14 mouse cellular contexts compared by ENCODE assay signal in genomic region chr9:21292271-21292670, GRCm38 (mm10). TPM values are rescaled to one million over a fixed set of nuclear protein-coding genes. Genes with fewer than 3 reads are reported as not detected.
DNase-seq lines count a peak whose midpoint lies in the region; ATAC-seq and TF ChIP-seq lines count a peak whose summit lies in the region.
"Had no signal": no experiment of that assay in that cellular context is flagged by ENCODE, and none has a peak within 500 bp of the region (broad histone marks: within the 10 kb centered on the region; RNA-seq: fewer than 3 reads in every experiment).

No protein-coding gene starts in this region.

- no peaks in the 10 kb centered on the region for H3K9me3 ChIP-seq in heart, embryonic 13.5 days
- H3K9me3 ChIP-seq in stomach, embryonic 14.5 days (ENCODE audit: control insufficient read depth, low read depth, low read length): no peaks in the 10 kb centered on the region
- H3K9me3 ChIP-seq in stomach, postnatal 0 days (ENCODE audit: control insufficient read depth, low read length): no peaks in the 10 kb centered on the region
- no peaks in the 10 kb centered on the region for H3K9me3 ChIP-seq in limb, embryonic 10.5 days (replicated peaks)
- H3K9me3 ChIP-seq: heart, embryonic 15.5 days; limb, embryonic 15.5 days; stomach, embryonic 15.5 days had no signal

- WGBS in heart, embryonic 13.5 days: 94% methylated on average over 3 of the region's 3 CpGs
- WGBS in stomach, embryonic 14.5 days: 82% methylated on average over 3 of the region's 3 CpGs
- 85% methylated on average over 3 of the region's 3 CpGs for WGBS in stomach, postnatal 0 days
- 90% methylated on average over 3 of the region's 3 CpGs for WGBS in limb, embryonic 10.5 days

- TF ChIP-seq CTCF in stomach, postnatal 0 days (IDR thresholded peaks at IDR 0.05; ENCODE audit: low read depth): no peak

- no peak for ATAC-seq in heart, embryonic 13.5 days (ENCODE audit: extremely low read depth, insufficient number of reproducible peaks, low FRiP score, low TSS enrichment)
- no peak for ATAC-seq in stomach, embryonic 14.5 days (ENCODE audit: insufficient number of reproducible peaks, insufficient read depth, low FRiP score, low read depth)
- ATAC-seq in stomach, postnatal 0 days (ENCODE audit: low FRiP score, low TSS enrichment): no peak
- ATAC-seq in CD4-positive, CD25-positive, alpha-beta regulatory T cell, adult 4 months: no peak

- H3K9ac ChIP-seq in heart, embryonic 13.5 days: no peak overlapping the region
- H3K9ac ChIP-seq in stomach, embryonic 14.5 days (replicated peaks; ENCODE audit: low read depth, low read length): no peak overlapping the region
- no peak overlapping the region for H3K9ac ChIP-seq in stomach, postnatal 0 days (ENCODE audit: low read length)
- H3K9ac ChIP-seq: limb, embryonic 15.5 days had no signal

- intact Hi-C loops in heart, postnatal 25 days (cut with DNase I): loop anchor here (5.0 kb wide), 1 partner anchor 50 kb away; no protein-coding TSS in a partner anchor

- H3K36me3 ChIP-seq in heart, embryonic 13.5 days: peaks cover 5% of the 10 kb centered on the region; the same call in 1 of the 2 replicates
- H3K36me3 ChIP-seq in stomach, embryonic 14.5 days (ENCODE audit: control insufficient read depth, insufficient read depth, low read length): peaks cover 3% of the 10 kb centered on the region; the same call in 1 of the 2 replicates
- H3K36me3 ChIP-seq in stomach, postnatal 0 days (ENCODE audit: control insufficient read depth, insufficient read depth, low read length): no peaks in the 10 kb centered on the region
- peaks cover 4% of the 10 kb centered on the region; the same call in 1 of the 2 replicates for H3K36me3 ChIP-seq in limb, embryonic 10.5 days
- H3K36me3 ChIP-seq: heart, embryonic 15.5 days; limb, embryonic 15.5 days; stomach, embryonic 15.5 days had no signal

- 0 out of 2 replicates have a peak overlapping the region, but pooled peaks have one; percentile 83 for H3K27ac ChIP-seq in heart, embryonic 13.5 days (replicated peaks)
- H3K27ac ChIP-seq in stomach, embryonic 14.5 days (ENCODE audit: low read length): no peak overlapping the region
- H3K27ac ChIP-seq in stomach, postnatal 0 days (replicated peaks): no peak overlapping the region
- peak overlapping the region; percentile 19; the same call in 1 of the 2 replicates for H3K27ac ChIP-seq in limb, embryonic 10.5 days

- peak overlapping the region; percentile 84 for H3K4me2 ChIP-seq in heart, embryonic 13.5 days
- peak overlapping the region; percentile 35; the same call in 1 of the 2 replicates for H3K4me2 ChIP-seq in stomach, embryonic 14.5 days (replicated peaks; ENCODE audit: low read depth, low read length)
- no peak overlapping the region for H3K4me2 ChIP-seq in stomach, postnatal 0 days (replicated peaks; ENCODE audit: low read depth)

- H3K27me3 ChIP-seq in heart, embryonic 13.5 days (replicated peaks): no peaks in the 10 kb centered on the region
- H3K27me3 ChIP-seq in stomach, embryonic 14.5 days (ENCODE audit: control insufficient read depth, insufficient read depth, low read length): no peaks in the 10 kb centered on the region
- no peaks in the 10 kb centered on the region for H3K27me3 ChIP-seq in stomach, postnatal 0 days (ENCODE audit: control insufficient read depth, insufficient read depth, low read length)
- H3K27me3 ChIP-seq in limb, embryonic 10.5 days (ENCODE audit: low read depth, poor library complexity, severe bottlenecking): no peaks in the 10 kb centered on the region
- H3K27me3 ChIP-seq: heart, embryonic 15.5 days; limb, embryonic 15.5 days; stomach, embryonic 15.5 days had no signal

- H3K4me3 ChIP-seq in heart, embryonic 13.5 days: 0 out of 2 replicates have a peak overlapping the region, but pooled peaks have one; percentile 90
- no peak overlapping the region for H3K4me3 ChIP-seq in stomach, embryonic 14.5 days (ENCODE audit: low read depth, low read length)
- H3K4me3 ChIP-seq in stomach, postnatal 0 days (ENCODE audit: low read depth, low read length): no peak overlapping the region
- H3K4me3 ChIP-seq in limb, embryonic 10.5 days: no peak overlapping the region

- DNase-seq in heart, postnatal 25 days (ENCODE audit: low spot score): no peak
- DNase-seq in stomach, postnatal 0 days (ENCODE audit: low spot score): no peak
- DNase-seq in limb, embryonic 10.5 days (ENCODE audit: low spot score): no peak
- DNase-seq in adrenal gland, adult 8-10 months: no peak
- DNase-seq: cerebellum, adult 11-12 months; gastrocnemius, postnatal 14 days; kidney, postnatal 36 days; layer of hippocampus, postnatal 36 days had no signal

- H3K4me1 ChIP-seq in heart, embryonic 13.5 days: peaks cover 31% of the 10 kb centered on the region
- peaks cover 16% of the 10 kb centered on the region for H3K4me1 ChIP-seq in stomach, embryonic 14.5 days (ENCODE audit: control insufficient read depth, insufficient read depth, low read length)
- no peaks in the 10 kb centered on the region; the same call in 1 of the 2 replicates for H3K4me1 ChIP-seq in stomach, postnatal 0 days (replicated peaks; ENCODE audit: control insufficient read depth, insufficient read depth)
- H3K4me1 ChIP-seq in limb, embryonic 10.5 days: peaks cover 28% of the 10 kb centered on the region

- TF ChIP-seq EP300 in stomach, postnatal 0 days (optimal IDR thresholded peaks at IDR 0.05): no peak

RNA-seq across cellular contexts. Expression of gene Cdkn2d, which starts 1.1 kb away (rescaled TPM):
- 80.4 and 101 TPM in 2 replicates for polyA plus RNA-seq in heart, embryonic 13.5 days (2015; fragmentation: Nextera tagmentation; extraction: Ambion mirVana)
- 10 to 100 TPM; 15.1 to 16.8 TPM for total RNA-seq in heart, postnatal 25 days (2021)
- 47.4 and 48.5 TPM in 2 replicates for polyA plus RNA-seq in stomach, embryonic 14.5 days (2014; fragmentation: Nextera tagmentation; extraction: Ambion mirVana)
- 23.1 and 28.0 TPM in 2 replicates for polyA plus RNA-seq in stomach, postnatal 0 days (2015; fragmentation: Nextera tagmentation; extraction: Ambion mirVana)
- polyA plus RNA-seq in limb, embryonic 10.5 days (2016; fragmentation: Nextera tagmentation; extraction: Ambion mirVana): 32.7 and 38.0 TPM in 2 replicates
- polyA plus RNA-seq in CD4-positive, CD25-positive, alpha-beta regulatory T cell, adult 4 months (2017; shearing (Covaris generic)): 100 to 1,000 TPM; 124 to 126 TPM
- total RNA-seq in adrenal gland, adult 8-10 months (2022): 10 to 100 TPM; 11.9 to 24.1 (median 18.5) TPM

RNA-seq across cellular contexts. Expression of gene Kri1, which starts 4.5 kb away (rescaled TPM):
- 12.7 and 13.2 TPM in 2 replicates for polyA plus RNA-seq in heart, embryonic 13.5 days (2015; fragmentation: Nextera tagmentation; extraction: Ambion mirVana)
- total RNA-seq in heart, postnatal 25 days (2021): 10 to 100 TPM; 15.9 to 17.4 TPM
- polyA plus RNA-seq in stomach, embryonic 14.5 days (2014; fragmentation: Nextera tagmentation; extraction: Ambion mirVana): 14.1 and 14.7 TPM in 2 replicates
- polyA plus RNA-seq in stomach, postnatal 0 days (2015; fragmentation: Nextera tagmentation; extraction: Ambion mirVana): 6.7 and 7.9 TPM in 2 replicates
- 18.9 and 19.1 TPM in 2 replicates for polyA plus RNA-seq in limb, embryonic 10.5 days (2016; fragmentation: Nextera tagmentation; extraction: Ambion mirVana)
- polyA plus RNA-seq in CD4-positive, CD25-positive, alpha-beta regulatory T cell, adult 4 months (2017; shearing (Covaris generic)): 10 to 100 TPM; 25.2 to 45.3 TPM
- 10 to 100 TPM; 33.0 to 52.0 (median 41.8) TPM for total RNA-seq in adrenal gland, adult 8-10 months (2022)

RNA-seq across cellular contexts. Expression of gene Ap1m2, which starts 19.9 kb away (rescaled TPM):
- 1.7 and 2.1 TPM in 2 replicates for polyA plus RNA-seq in heart, embryonic 13.5 days (2015; fragmentation: Nextera tagmentation; extraction: Ambion mirVana)
- not detected for total RNA-seq in heart, postnatal 25 days (2021)
- polyA plus RNA-seq in stomach, embryonic 14.5 days (2014; fragmentation: Nextera tagmentation; extraction: Ambion mirVana): 54.4 and 55.8 TPM in 2 replicates
- 84.9 and 90.6 TPM in 2 replicates for polyA plus RNA-seq in stomach, postnatal 0 days (2015; fragmentation: Nextera tagmentation; extraction: Ambion mirVana)
- 7.8 and 8.6 TPM in 2 replicates for polyA plus RNA-seq in limb, embryonic 10.5 days (2016; fragmentation: Nextera tagmentation; extraction: Ambion mirVana)
- polyA plus RNA-seq in CD4-positive, CD25-positive, alpha-beta regulatory T cell, adult 4 months (2017; shearing (Covaris generic)): 1 to 10 TPM; 2.4 to 2.9 TPM
- under 1 TPM in 1 of 4 experiments, not detected in 3; 0.23 TPM for total RNA-seq in adrenal gland, adult 8-10 months (2022)
- total RNA-seq: gastrocnemius, postnatal 14 days had no signal

RNA-seq across cellular contexts. Expression of gene Atg4d, which starts 27.2 kb away (rescaled TPM):
- 41.6 and 51.4 TPM in 2 replicates for polyA plus RNA-seq in heart, embryonic 13.5 days (2015; fragmentation: Nextera tagmentation; extraction: Ambion mirVana)
- 10 to 100 TPM; 94.7 to 96.1 TPM for total RNA-seq in heart, postnatal 25 days (2021)
- polyA plus RNA-seq in stomach, embryonic 14.5 days (2014; fragmentation: Nextera tagmentation; extraction: Ambion mirVana): 38.8 and 43.5 TPM in 2 replicates
- polyA plus RNA-seq in stomach, postnatal 0 days (2015; fragmentation: Nextera tagmentation; extraction: Ambion mirVana): 38.6 and 41.7 TPM in 2 replicates
- 38.5 and 41.3 TPM in 2 replicates for polyA plus RNA-seq in limb, embryonic 10.5 days (2016; fragmentation: Nextera tagmentation; extraction: Ambion mirVana)
- 10 to 100 TPM; 25.3 to 29.8 TPM for polyA plus RNA-seq in CD4-positive, CD25-positive, alpha-beta regulatory T cell, adult 4 months (2017; shearing (Covaris generic))
- 10 to 100 TPM; 38.7 to 47.3 (median 40.8) TPM for total RNA-seq in adrenal gland, adult 8-10 months (2022)

RNA-seq across cellular contexts. Expression of gene Slc44a2, which starts 28.2 kb away (rescaled TPM):
- polyA plus RNA-seq in heart, embryonic 13.5 days (2015; fragmentation: Nextera tagmentation; extraction: Ambion mirVana): 56.9 and 60.3 TPM in 2 replicates
- total RNA-seq in heart, postnatal 25 days (2021): 100 to 1,000 TPM in 1 of 2 experiments, 10 to 100 TPM in 1; 99.2 to 113 TPM
- 122 and 125 TPM in 2 replicates for polyA plus RNA-seq in stomach, embryonic 14.5 days (2014; fragmentation: Nextera tagmentation; extraction: Ambion mirVana)
- 55.2 and 62.6 TPM in 2 replicates for polyA plus RNA-seq in stomach, postnatal 0 days (2015; fragmentation: Nextera tagmentation; extraction: Ambion mirVana)
- 68.5 and 81.1 TPM in 2 replicates for polyA plus RNA-seq in limb, embryonic 10.5 days (2016; fragmentation: Nextera tagmentation; extraction: Ambion mirVana)
- polyA plus RNA-seq in CD4-positive, CD25-positive, alpha-beta regulatory T cell, adult 4 months (2017; shearing (Covaris generic)): 100 to 1,000 TPM; 242 to 364 TPM
- total RNA-seq in adrenal gland, adult 8-10 months (2022): 100 to 1,000 TPM in 1 of 4 experiments, 10 to 100 TPM in 3; 39.0 to 103 (median 67.3) TPM

Comparison
In these comparisons a context has a peak if more than half of its experiments do, and no peak if none do; other contexts are left out.
1. H3K27ac ChIP-seq: peak in heart, embryonic 13.5 days (single experiment) and limb, embryonic 10.5 days (single experiment); none in stomach, embryonic 14.5 days (single experiment) and stomach, postnatal 0 days (single experiment).